Mouse (Mus musculus): ENCODE results near the gene Snx6. TPM values are rescaled to one million over a fixed set of nuclear protein-coding genes. Genes with fewer than 3 reads are reported as not detected.

The Snx6 gene
- polyA plus RNA-seq, 2 experiments from 2014 or later = 128 to 153 TPM

GRCm38 (mm10) chr12:54697791-54698250 lies 97.7 kb downstream of the Snx6 start:
- ATAC-seq = no peak

GRCm38 (mm10) chr12:54697003-54697597 lies 98.4 kb downstream of the Snx6 start:
- no peak for ATAC-seq

Other genes with a start within 250 kb of the Snx6 start
- gene Sptssa, start 139.1 kb downstream of the Snx6 start, polyA plus RNA-seq (2017; shearing (Covaris generic)) = 100 to 1,000 TPM; 207 to 223 TPM
- gene Eapp, start 99.8 kb downstream of the Snx6 start, polyA plus RNA-seq (2017; shearing (Covaris generic)) = 100 to 1,000 TPM; 103 to 138 TPM
- gene Cfl2, start 67.2 kb upstream of the Snx6 start, polyA plus RNA-seq (2017; shearing (Covaris generic)) = 10 to 100 TPM; 26.5 to 30.6 TPM
- not detected for gene Gm20403, start 190.8 kb upstream of the Snx6 start, polyA plus RNA-seq (2017; shearing (Covaris generic))
- gene Baz1a, start 218.6 kb upstream of the Snx6 start, polyA plus RNA-seq (2017; shearing (Covaris generic)) = 10 to 100 TPM; 32.7 to 38.6 TPM